Mouse (Mus musculus) thymus, postnatal 25 days (tissue): ENCODE measurements around the gene Harbi1.

Source experiments
- DNase-seq: peaks from one replicate; pipeline ENCODE4 v3.0.0; 2022

The Harbi1 gene

DNA sequence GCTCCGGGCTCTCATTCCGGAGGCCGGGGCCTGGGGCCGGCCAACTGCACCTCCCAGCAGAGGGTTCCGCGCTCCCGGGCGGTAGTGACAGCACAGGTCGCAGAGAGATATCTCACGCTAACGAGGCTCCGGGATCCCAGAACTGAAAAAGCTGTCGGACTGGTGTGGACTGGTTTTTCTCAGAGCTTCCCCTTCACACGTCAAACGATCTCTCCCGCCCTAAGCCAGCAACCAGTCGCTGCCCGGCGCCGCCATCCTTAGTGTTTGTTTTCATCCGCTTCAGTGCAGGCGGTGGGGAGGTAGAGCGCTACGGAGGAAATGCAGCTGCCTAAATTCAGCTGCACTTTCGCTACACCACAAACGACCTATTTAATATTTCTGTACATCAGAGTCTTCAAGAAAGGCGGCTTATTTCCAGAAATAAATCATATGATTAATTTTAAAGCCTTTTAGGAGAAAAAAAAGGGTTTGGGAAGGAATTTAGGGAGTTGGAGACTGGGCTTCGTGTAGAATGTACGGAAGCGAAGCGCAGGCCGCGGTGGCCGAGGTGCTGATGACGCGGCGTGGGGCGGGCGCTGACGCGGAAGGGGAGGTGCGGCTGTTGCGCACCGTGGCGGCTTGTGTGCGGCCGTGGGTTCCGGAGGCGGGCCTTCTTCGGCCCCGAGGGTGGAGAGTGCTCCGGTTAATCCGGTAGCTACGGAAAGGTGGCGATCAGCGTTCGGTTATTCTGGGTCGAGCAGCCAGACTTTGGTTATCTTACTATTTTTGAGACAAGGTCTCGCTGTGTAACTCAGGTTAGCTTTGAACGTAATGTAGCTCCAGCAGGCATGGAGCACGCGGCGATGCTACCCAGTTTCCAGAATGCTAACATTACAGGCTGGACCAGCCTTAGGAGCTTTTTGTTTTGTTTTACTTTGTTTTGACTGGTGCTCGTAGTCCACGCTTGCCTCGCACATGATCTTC is at the start of gene Harbi1, which contains the start of gene Atg13:
Gene Harbi1, plus strand, starts transcription at position 581 of the 963 bp plus-strand sequence.
Gene Atg13, minus strand, starts transcription at position 305 of the 963 bp plus-strand sequence.
- DNase-seq: peak; percentile 93

DNA sequence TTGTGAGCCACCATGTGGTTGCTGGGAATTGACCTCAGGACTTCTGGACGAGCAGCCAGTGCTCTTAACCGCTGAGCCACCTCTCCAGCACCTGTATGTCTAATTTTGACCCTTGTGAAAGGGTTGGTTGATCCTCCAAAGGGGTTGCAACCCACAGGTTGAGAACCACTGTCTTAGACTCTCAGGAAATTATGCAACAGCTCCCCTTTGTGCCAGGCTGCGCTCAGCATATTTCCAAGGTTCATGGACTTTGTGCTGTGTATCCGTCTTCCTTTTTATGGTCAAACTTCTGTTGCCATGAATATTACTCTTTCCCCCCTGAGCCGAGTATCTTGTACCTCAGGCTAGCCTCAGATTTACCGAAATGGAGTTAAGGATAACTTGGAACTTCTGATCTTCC is 49.7 kb upstream of the Harbi1 start:
- DNase-seq: no peak

DNA sequence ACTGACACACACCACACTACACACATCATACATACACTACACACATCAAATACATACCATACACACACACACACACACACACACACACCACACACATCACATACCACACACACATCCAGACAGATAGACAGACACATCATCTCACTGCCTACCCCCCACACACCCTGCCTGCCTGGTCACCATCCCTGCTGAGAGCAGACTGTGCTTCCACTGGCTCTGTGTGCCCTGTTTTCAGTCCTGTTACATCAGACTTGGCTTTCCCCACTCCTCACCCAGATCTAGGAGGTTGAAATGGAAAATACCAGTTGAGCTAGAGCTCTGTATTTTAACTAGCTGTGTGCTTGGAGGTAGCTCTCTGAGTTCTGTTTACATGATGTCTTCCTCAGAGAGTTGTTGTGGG is 45.9 kb upstream of the Harbi1 start:
- no peak for DNase-seq

DNA sequence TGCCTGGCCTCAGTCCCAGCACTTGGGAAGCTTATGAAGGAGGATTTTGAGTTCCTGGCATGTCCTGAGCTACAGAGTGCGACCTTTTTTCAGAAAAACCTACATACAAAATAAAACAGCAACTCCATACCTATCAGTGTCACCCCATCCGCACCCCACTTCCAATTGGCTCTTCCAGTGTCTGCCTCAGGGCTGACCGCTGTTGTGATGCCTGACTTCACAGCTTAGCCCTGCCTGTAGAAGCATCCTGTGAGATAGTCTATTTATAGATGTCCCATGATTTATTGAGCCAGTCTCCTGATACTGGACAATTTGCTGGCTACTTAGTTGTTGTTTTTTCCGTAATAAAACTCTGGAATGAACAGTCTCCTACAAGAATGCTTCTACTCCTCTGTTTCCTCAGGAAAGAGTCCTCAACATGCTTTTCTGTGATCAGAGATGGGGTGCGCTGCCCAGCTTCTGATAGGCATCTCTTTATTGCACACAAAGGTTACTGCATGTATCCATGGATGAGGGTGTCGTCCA is 44.2 kb upstream of the Harbi1 start:
- no peak for DNase-seq

DNA sequence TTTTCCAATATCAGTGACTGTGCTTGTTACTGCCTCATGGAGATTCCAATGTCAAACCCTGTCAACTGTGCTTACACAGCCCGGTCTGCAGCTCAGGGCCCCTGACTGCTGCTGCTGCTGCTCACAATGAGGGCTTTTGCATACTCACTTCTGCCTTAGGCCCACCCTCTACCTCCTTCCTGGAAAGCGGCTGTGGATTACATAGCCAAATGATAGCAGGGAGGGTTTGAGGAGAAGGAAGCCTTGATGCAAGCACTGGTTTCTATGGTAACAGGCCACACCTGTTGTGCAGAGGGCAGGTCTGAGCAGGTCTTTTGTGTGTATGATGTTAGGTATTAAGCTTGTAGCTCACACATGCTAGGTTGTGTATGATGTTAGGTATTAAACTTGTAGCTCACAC is 42.9 kb upstream of the Harbi1 start:
- DNase-seq: no peak

DNA sequence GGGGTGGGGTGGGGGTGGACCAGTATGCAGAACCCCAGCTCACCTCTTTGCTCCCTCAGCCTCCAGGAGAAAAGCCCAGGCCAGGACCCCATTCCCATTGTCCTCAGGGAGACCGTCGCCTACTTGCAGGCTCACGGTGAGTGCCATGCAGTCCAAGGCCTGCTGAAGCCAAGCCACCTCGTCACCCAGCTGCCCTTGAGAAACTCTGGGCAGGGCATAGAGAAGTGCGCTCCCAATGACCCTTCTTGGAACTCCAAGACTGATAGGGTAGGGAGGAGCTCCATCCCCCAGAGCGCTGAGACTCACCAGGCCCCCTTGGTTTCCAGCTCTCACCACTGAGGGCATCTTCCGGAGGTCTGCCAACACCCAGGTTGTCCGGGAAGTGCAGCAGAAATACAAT is 41.3 kb upstream of the Harbi1 start:
- DNase-seq: no peak

DNA sequence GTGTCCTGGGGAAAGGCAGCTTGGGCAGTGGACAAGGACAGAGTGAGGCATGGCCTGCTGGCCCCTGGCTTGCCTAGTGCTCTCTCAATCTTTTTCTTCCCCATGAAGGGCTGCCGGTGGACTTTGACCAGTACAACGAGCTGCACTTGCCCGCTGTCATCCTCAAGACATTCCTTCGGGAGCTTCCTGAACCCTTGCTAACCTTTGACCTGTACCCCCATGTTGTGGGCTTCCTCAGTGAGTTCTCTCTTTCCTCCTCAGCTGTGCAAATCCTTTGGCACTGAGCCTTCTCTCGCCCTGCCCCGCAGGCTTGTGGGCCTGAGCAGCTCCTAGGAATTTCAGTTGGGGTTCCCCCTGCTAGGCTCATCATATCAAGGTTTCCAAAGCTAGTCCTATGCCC is 40.6 kb upstream of the Harbi1 start:
- no peak for DNase-seq

DNA sequence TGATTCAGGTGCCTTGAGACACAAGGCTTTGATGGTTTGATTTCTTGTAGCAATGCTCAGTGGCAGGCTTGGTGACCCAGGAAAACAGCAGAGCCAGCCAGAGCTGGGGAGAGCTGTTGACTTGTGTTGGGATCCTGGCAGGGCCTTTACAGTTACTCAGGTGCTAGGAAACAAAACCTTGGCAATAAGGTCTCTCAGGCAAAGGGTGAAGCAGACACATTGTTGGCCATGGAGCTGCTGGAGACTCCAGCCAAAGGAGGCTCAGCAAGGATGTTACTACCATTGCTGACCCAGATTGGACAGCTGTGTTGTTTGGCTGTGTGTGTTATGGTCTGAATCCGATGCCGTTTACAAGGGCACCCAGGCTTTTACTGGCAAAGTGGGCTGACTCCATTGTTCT is 37.1 kb upstream of the Harbi1 start:
- DNase-seq: no peak

DNA sequence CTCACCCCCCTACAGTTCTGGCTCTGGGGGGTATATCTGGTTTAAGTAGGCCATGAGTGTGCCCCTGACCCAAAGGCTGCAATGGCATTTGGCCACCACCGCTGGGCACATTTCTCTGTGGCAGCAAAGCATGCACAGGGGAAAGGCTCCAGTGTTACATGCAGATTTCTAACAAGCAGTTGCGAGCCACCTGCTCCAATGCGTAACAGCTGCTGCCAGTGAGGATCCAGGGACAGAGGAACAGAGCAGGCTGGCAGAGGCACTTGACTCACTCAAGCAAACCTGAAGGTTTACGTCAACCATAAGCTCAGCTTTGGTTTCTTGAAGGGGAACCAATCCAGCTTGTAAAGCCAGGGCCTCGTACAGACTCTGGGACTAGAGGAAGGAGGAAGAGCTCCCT is 35.8 kb upstream of the Harbi1 start:
- no peak for DNase-seq

DNA sequence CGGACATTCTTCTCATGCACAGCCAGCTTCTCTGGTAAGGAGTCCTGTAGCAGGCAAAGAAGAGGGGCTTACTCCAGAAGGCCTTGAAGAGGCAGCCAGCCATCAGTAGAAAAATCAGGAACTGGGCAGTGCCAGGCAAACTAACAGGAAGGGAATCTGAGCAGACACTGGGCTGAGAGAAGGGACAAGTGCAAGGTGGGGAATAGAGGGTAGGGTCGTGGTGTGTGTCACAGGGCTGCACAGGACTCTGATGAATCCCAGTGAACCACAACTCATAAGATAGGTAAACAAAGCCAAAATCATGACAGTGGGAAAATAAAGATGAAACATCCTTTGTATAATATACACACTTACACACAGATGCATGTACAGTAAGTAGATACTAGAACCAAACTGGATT is 34.2 kb upstream of the Harbi1 start:
- DNase-seq: no peak

DNA sequence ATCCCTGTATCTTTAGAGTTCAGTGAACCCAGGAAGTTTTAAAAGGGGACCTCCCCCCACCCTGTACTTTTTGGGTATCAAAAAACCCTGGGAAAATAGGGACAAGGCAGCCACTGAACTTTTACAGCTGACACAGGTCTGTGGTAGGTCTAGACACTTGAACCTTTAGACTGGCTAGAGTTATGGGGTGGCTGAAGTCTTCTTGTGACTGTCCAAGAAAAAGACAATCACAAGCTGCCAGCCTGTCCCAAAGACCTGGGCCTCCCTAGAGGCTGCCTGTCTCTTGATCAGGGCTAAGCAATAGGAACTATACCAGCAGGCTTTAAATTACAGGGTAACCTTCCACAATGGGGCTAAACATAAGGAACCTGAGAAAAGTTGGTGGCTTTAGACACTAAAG is 33.7 kb upstream of the Harbi1 start:
- no peak for DNase-seq

DNA sequence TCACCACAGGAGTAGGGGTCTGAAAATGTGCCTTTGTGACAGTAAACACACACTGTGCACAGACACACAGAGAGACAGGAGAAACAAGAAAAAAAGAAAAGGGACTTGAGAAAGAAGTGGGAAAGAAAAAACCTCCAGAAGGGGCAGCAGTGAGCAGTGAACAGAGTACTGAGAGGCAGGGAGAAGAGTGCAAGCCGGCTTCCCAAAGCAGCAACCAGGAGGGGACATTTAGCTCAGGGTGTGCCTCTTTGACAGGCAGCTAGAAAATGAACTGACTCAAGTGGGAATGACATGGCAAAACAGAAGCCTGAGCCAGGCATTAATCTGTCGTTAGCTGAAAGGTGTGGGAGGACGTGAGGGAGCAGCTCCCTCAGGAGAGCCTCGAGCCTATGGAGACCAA is 27.8 kb upstream of the Harbi1 start:
- DNase-seq: peak; percentile 16

DNA sequence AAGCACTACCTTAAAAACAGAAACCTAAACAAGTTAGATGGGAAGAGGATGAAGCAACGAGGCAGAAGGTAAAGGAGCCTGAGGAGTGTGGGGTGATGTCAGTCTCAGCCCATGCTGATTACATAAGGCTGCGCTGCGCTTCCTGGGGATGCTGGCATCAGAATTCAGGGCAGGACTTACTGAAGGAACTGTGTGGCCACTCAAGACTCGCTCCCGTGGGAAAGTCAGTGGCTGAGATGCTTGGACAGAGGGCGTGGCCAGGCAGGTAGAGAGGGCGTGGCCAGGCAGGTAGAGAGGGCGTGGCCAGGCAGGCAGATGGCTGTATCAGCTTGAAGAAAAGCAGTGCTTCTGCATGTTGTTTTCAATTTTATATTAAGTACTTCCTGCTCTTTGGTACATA is 26.7 kb upstream of the Harbi1 start:
- no peak for DNase-seq

DNA sequence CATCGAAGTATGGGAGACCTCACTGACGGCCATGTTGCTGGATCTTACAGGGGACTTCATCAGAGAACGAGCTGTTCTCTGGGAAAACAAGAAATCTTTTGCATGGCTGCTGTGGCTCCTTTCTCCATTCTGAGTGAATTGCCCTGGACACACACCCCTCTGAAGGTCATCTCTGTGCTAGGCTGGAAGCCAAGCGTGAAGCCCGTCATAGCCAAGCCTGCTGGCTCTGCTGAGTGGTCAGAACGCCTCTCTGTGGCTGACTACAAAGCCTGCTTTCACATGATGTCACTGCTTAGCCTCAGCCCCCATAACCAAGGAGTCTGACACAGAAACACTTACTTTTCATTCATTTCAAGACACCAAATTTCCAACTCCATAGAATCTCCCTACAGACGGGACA is 21.2 kb upstream of the Harbi1 start:
- no peak for DNase-seq

DNA sequence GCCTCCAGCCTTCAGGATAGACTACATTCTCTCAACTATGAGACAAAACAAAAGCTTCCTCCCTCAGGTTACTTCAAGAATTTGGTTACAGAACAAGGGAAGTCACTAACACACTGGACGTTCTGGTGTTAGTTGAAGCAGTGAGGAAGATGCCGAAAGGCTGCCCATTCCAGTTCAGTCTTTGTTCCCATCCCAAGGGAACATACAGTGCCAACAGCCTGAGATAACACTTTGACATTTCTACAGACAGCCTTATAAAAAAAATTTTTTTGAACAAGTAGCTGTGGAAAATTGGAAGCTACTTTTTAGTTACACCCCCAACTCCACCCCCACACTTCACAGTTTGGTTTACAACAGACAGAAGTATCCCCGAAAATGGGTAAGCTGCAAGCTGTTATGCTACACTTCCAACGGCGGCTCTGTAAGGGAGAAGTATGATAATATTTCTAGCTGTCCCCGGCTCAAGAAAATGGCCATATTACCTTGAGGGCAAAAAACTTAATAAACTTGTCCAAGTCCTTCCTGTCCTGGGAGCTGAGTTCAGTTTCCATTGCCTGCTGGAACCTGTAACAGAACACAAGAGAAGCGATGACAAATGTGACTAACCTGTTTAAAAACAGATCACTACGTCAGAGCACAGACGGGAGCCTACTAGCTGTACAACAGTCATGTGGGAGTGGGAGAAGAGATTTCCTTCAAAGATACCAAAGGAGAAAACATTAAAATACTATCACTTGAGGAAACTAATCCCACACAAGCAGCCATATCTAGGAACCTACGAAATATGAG is 15.0 kb upstream of the Harbi1 start:
- DNase-seq: no peak

DNA sequence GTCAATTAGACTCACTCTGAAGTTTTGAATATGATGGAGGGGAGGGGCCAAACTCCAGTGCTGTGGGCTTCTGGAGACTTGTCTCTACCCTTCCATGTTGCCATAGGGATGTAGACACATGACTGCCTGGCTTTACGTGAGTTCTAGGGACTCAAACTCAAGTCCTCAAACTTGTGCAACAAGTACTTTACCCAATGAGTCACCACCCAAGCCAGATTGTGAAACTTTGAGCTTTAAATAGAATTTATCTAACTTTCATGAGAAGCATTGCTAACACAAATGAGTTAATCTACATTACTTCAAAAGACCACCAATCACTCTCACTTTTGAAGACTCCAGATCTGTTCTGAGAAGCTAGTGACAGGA is 14.4 kb upstream of the Harbi1 start:
- DNase-seq: no peak

DNA sequence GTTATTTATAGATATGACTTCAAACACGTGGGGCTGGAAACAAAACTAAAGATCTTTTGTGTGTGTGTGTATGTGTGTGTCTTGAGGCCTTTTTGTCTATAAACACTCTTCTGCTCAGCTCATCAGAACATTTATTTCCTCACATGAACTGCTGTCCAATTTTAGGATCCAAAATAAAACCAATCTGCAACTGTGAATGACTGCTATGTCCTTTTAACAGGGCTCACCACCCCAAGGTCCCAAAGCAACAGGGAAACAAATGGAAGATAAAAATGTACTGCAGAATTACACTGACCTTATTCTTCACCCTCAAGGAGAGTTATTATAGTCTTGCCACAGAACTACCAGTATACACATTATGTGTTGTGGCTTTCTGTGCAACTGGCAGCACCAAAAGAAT is 11.4 kb upstream of the Harbi1 start:
- DNase-seq: no peak

DNA sequence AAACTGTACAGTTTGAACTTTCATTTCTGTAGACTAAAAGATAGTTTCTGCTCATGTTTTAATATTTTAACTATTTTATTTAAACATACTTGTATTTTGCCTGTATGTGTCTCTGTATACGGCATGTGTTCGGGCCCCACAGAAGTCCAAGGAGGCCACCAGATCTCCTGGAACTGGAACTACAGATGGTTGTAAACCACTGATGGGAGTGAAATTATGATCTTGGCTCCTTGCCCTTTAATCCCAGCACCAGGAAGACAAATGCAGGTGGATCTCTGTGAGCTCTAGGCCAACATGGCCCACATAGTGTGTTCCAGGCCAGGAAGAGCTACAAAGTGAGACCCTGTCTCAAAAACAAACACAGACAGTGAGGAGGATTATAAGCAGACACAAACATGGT is 9.3 kb upstream of the Harbi1 start:
- DNase-seq: no peak

DNA sequence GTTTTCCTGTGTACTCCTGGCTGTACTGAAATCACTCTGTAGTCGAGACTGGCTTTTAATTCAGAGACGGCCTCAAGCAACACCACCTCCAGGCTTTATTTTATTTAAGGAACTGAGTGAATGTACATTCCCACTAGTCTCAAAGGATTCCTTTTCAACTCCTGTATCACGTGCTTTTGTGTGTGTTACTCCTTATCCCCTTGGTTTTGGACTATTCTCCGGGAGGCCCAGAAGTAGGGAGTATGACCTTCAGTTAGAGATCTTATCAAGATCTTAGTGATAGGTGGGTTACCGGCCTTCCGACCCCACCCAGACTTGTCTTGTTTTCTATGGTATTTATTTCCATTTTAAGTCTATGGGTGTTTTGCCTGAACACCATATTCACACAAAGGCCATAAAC is 4.9 kb upstream of the Harbi1 start:
- DNase-seq: no peak

DNA sequence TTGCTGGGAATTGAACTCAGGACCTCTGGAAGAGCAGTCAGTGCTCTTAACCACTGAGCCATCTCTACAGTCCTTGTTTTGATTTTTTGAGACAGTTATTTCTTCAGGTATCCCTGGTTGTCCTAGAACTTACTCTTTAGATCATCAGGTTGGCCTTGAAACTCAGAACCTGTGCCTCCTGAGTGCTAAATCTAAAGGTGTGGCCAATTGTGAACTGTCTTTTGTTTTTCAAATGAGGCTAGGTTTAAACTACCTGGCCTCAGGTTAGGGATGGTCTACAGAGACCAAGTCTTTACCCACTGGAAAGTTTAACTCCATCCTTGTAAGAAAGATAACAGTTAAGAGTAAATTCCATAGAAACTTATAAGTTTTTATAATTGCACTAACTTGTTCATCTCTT is 4.2 kb upstream of the Harbi1 start:
- no peak for DNase-seq

DNA sequence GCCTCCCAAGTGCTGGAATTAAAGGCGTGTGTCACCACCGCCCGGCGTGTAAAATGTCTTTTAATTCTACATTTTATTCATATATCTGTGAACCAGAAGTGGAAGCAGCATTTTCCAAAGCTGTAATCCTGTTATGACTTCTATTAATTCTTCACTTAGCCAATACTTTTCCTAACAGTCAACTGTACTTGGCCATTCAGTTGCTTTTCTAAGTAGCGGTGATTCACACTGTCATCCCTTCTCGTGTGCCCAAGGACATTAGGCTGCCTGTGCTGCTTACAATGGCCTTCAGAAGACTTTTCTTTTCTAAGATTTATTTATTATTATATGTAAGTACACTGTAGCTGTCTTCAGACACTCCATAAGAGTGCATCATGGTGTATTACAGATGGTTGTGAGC is 2.3 kb upstream of the Harbi1 start:
- no peak for DNase-seq

DNA sequence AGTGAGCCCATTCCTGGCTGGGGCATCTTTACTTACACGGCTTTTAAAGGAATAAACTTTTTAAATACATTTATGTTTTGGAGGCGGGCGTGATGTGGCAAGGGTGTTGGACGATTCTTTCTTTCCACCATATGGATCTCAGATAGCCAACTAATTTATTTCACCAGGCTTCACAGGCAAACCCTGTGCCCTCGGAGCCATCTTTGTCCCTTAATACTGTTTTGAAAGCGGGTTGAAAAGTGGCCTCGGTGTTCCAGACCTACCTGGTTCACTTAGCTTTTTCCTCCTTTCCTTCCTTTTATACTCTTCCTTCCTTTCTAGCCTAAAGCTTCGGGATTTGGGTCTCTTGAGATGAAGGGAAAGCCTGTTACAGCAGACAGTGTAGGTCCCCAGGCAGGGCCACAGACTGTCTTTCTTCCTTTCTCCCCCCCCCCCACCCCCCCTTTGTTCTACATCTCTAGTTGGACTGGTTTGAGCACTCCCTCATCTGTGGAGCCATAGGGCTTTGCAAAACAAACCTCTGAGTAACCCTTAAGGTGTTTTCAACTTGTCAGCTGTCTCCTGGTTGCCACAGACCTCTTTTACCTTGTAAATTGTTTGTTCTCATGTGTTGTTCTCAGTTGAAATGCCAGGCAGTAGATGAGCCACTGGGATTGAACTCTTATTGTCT is 739 bp downstream of the Harbi1 start:
- DNase-seq: peak; percentile 9

DNA sequence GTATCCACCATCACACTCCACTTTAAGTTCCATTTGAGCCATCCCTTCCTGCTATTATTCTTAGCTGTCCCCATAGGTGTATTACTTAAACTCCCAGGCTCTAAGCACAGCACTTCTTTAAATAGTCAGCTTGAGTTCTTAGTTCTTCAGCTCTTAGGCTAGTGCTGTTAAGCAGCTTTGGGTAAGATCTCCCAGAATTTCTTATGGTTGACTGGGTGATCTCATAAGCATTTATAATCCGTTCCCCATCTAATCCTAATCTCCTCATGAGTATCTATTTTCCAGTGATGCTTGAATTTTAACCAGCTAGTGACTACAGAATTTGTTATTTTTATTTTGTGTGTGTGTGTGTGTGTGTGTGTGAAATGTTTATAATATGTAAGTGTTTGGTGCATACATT is 4.3 kb downstream of the Harbi1 start:
- no peak for DNase-seq
